Mouse (Mus musculus) kidney, embryonic 14.5 days (tissue): ENCODE measurements around the gene Pcbd1. TPM values are rescaled to one million over a fixed set of nuclear protein-coding genes. Genes with fewer than 3 reads are reported as not detected.

Experiments used
- ATAC-seq: fragments of 200-750 bp; cut with Nextera tagmentation; 2 replicates; pipeline ENCODE4 v1.8.0; 2017; ENCODE audit warnings: moderate number of reproducible peaks, mild to moderate bottlenecking, moderate TSS enrichment, moderate library complexity; ENCODE audit not compliant: low FRiP score, low TSS enrichment
- H3K27ac ChIP-seq: fragments of 300-500 bp; sonication (generic); 2 replicates; pipeline ENCODE4 v1.5.1; 2014; ENCODE audit warnings: low read depth, mild to moderate bottlenecking, low read length, moderate library complexity, mixed read lengths
- H3K27me3 ChIP-seq: fragments of 300-500 bp; sonication (generic); 2 replicates; pipeline ENCODE4 v1.6.1; 2014; ENCODE audit warnings: mild to moderate bottlenecking, low read length; ENCODE audit not compliant: control insufficient read depth, insufficient read depth
- H3K36me3 ChIP-seq: fragments of 300-500 bp; sonication (generic); 2 replicates; pipeline ENCODE4 v1.6.1; 2014; ENCODE audit warnings: low read length, mixed read lengths; ENCODE audit not compliant: control insufficient read depth, insufficient read depth
- H3K4me1 ChIP-seq: fragments of 300-500 bp; sonication (generic); 2 replicates; pipeline ENCODE4 v1.6.1; 2014; ENCODE audit warnings: low read length, mixed read lengths; ENCODE audit not compliant: control insufficient read depth, insufficient read depth
- H3K4me2 ChIP-seq: fragments of 300-500 bp; sonication (generic); replicated peaks from 2 replicates; pipeline ENCODE4 v1.6.1; 2014; ENCODE audit warnings: low read depth, mild to moderate bottlenecking, low read length
- H3K4me3 ChIP-seq: fragments of 300-500 bp; sonication (generic); 2 replicates; pipeline ENCODE4 v1.5.1; 2014; ENCODE audit warnings: mild to moderate bottlenecking, low read length
- H3K9ac ChIP-seq: fragments of 300-500 bp; sonication (generic); 2 replicates; pipeline ENCODE4 v1.6.1; 2014; ENCODE audit warnings: low read depth, mild to moderate bottlenecking, low read length, moderate library complexity
- H3K9me3 ChIP-seq: fragments of 300-500 bp; sonication (generic); 2 replicates; pipeline ENCODE4 v1.6.1; 2016; ENCODE audit warnings: low read length; ENCODE audit not compliant: control insufficient read depth
- WGBS: fragments of 180-500 bp; shearing (Covaris S2); extraction: QIAGEN DNeasy Blood & Tissue Kit; methylation state at CpG from one replicate; pipeline ENCODE4 v1.1.7; 2014; 5-methylcytosine and 5-hydroxymethylcytosine counted together
- microRNA-seq: library from miRNA; unstranded; fragments of <30 nt; microRNA quantifications from one replicate; pipeline ENCODE4, GENCODE M21; 2016
- polyA plus RNA-seq: library from polyadenylated mRNA; unstranded; fragments of >200 nt; fragmentation: Nextera tagmentation; extraction: Ambion mirVana; gene quantifications from 2 replicates; pipeline ENCODE4 v1.2.1, GENCODE M21; 2014

Pcbd1 gene
- polyA plus RNA-seq, 1 experiment from 2014 or later = 140 TPM

DNA sequence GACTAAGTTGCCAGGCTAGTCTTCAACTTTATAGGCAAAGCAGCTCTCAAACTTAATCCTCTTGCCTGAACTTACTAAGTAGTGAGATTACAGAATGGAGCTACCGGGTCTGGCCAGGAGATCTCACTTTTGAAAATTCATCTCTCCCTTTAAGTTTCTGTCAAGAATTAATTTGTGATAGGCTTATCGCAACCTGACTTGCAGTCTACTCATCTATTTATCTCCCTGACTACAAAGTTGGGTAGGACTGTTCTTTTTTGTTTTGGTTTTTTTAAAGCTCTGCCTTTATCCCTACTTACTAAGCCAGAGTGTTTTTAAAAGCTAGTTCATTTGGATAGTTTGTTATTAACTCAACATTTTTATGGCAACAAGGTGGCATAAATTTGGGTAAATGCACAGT lies 35.3 kb downstream of the Pcbd1 start:
- Histone ChIP-seq H3K4me2 (no peak overlapping the region), H3K9ac (no peak overlapping the region), H3K36me3 (peaks cover 6% of the 10 kb centered on the region), H3K9me3 (no peaks in the 10 kb centered on the region), H3K4me3 (no peak overlapping the region), H3K27ac (no peak overlapping the region), H3K4me1 (no peaks in the 10 kb centered on the region), H3K27me3 (no peaks in the 10 kb centered on the region)
- 94% methylated on average over 2 of the region's 2 CpGs for WGBS
- ATAC-seq = no peak

DNA sequence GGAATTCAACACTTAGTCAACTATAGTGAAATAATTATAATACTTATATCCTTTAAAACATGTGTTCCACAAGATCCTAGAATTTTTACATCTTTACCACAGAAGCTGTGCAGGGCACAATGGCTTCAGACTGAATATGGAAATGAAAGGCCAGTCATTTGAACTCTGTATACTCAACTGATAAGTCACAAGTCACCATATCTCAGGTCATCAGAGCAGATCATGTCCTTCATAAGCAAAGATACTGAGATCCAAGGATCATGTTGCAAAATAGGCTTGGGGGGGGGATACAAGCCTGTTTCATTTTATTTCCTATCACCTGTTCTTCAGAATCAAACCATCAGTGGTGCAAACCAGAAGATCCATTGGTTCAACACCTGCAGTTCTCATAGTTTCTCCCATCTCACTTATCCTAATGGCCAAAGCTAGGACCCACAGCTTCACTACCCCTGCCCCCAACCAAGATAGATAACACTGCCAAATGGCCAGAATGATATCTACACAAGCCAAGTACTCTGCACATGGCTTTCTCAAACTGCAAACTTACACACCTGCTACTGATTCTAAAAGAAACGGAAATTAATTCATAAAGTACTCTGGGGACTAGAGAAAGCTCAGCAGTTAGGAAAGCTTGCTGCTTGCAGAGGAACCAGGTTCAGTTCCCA lies 39.7 kb downstream of the Pcbd1 start:
- Histone ChIP-seq H3K4me3 (no peak overlapping the region), H3K27me3 (no peaks in the 10 kb centered on the region), H3K27ac (no peak overlapping the region), H3K4me1 (no peaks in the 10 kb centered on the region), H3K9ac (no peak overlapping the region), H3K4me2 (no peak overlapping the region), H3K36me3 (no peaks in the 10 kb centered on the region), H3K9me3 (no peaks in the 10 kb centered on the region)
- ATAC-seq = no peak
- 91% methylated on average over 1 of the region's 1 CpGs for WGBS

DNA sequence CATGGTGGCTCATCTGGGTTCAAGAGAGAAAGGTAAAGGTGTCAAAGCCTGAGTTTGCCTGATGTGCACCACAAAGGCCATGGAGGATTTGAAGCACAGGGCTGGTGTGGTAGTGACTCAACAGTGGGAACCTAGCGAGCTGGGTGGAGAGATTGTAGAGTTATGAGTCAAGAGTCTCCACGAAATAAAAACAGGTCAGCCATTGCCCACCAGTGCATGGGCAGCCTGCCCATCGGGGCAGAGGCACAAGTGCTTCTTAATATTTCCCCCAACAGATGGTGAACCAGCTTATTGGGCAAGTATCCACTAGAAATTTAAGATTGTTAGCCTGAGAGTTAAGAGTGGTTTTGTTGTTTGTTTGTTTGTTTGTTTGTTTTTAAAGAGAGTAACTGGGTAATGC lies 41.8 kb downstream of the Pcbd1 start:
- no peak for ATAC-seq
- no peak overlapping the region for H3K9ac ChIP-seq
- WGBS = 80% methylated on average over 3 of the region's 3 CpGs
- H3K4me3 ChIP-seq = no peak overlapping the region
- no peaks in the 10 kb centered on the region for H3K9me3 ChIP-seq
- H3K4me1 ChIP-seq = no peaks in the 10 kb centered on the region
- no peak overlapping the region for H3K27ac ChIP-seq
- H3K27me3 ChIP-seq = no peaks in the 10 kb centered on the region
- no peak overlapping the region for H3K4me2 ChIP-seq
- 0 out of 2 replicates have a peak, but pooled peaks cover 4% of the 10 kb centered on the region for H3K36me3 ChIP-seq

DNA sequence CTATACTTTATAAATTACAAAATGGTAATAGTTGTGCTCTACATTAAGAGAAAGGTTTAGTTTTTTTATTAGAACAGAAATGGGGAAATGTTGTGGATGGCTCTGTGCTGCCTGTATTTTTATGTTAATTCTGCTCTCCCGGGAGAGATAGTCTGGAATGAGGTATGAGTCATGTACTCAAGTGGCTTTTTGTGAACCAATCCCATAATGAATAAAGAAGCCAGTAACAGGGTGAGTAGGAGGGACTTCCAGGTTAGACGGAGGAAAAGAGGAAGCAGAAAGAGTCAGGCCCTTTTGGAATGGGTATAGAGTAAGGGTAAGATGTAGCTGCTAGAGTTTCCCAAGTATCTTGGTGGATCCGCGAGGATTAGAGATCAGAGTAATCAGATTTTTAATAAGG lies 44.9 kb downstream of the Pcbd1 start:
- H3K27ac ChIP-seq = no peak overlapping the region
- no peaks in the 10 kb centered on the region for H3K4me1 ChIP-seq
- ATAC-seq = no peak
- H3K9me3 ChIP-seq = no peaks in the 10 kb centered on the region
- no peak overlapping the region for H3K9ac ChIP-seq
- H3K4me2 ChIP-seq = no peak overlapping the region
- H3K4me3 ChIP-seq = no peak overlapping the region
- 83% methylated on average over 4 of the region's 4 CpGs for WGBS
- no peaks in the 10 kb centered on the region for H3K27me3 ChIP-seq
- peaks cover 8% of the 10 kb centered on the region; the same call in 1 of the 2 replicates for H3K36me3 ChIP-seq

DNA sequence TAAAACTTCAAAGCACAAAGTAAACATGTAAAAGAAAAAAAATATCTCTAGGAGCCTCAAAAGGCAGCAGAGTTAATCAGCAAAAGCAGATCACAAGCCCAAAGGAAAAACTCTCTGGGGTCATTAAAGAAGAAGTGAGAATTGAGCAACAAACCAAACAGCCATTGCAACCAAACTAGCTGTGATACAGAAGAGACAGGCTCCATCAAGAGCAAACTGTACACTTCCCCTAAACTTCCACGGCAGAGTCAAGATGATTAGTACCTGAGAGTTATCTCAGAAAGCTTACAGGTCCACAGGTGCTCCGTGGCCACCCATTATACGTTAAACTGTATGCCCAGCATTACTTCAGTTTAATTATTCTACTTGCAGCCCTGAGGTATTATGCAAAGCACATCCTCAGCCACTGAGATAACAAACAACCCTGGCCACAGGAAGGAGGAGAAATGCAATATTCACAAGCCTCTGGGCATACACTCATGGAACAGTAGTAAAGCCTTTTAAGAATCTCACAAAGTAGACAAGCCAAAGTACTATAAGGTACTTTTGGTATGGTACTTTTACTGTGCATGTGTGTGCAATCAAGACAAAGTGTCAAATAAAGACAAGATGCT lies 46.2 kb downstream of the Pcbd1 start:
- H3K4me2 ChIP-seq = no peak overlapping the region
- no peaks in the 10 kb centered on the region for H3K4me1 ChIP-seq
- H3K4me3 ChIP-seq = no peak overlapping the region
- H3K9ac ChIP-seq = no peak overlapping the region
- ATAC-seq = no peak
- peaks cover 14% of the 10 kb centered on the region; the same call in 1 of the 2 replicates for H3K36me3 ChIP-seq
- H3K27me3 ChIP-seq = no peaks in the 10 kb centered on the region
- WGBS = 62% methylated on average over 3 of the region's 3 CpGs
- H3K9me3 ChIP-seq = no peaks in the 10 kb centered on the region
- no peak overlapping the region for H3K27ac ChIP-seq

DNA sequence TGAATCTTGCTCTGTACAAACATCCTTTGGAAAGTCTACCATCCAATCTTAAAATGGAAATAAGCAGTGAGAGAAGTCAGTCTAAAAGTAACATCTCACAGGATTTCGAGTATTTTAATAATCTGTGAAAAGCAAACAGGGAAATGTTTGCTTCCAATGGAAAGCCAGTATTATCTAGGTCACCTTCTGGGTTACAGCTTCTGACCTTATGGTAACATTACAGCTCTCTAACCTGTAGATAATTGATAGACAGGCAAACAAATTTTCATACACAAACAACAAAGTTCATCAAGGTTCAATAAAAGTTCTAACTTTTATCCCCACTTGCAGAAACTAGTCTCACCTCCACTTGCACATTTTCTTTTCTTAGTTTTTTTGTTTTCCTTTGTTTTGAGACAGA lies 48.4 kb downstream of the Pcbd1 start:
- Histone ChIP-seq H3K9ac (no peak overlapping the region), H3K27ac (no peak overlapping the region), H3K4me3 (no peak overlapping the region), H3K9me3 (no peaks in the 10 kb centered on the region), H3K4me1 (no peaks in the 10 kb centered on the region), H3K4me2 (no peak overlapping the region), H3K27me3 (no peaks in the 10 kb centered on the region), H3K36me3 (peaks cover 14% of the 10 kb centered on the region; the same call in 1 of the 2 replicates)
- ATAC-seq = no peak
- WGBS = 80% methylated on average over 1 of the region's 1 CpGs

DNA sequence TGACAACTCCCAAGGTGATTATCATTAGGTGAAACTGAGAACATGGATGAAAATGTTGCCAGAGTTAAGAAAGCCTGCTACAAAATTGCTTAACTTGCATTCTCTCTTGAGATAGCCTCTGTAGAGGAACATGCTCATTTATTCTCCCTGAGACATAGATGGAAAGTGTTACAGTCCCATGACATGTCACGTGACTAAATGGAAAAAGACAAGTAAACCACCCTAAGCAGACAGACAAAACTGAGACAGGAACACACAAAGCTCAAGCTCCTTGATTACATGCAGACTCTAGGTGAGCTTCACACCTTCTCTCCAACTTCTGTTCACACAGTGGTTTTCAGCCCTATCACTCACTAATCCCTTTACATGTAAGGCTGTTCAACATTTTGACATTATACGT lies 54.2 kb downstream of the Pcbd1 start:
- H3K9ac ChIP-seq = no peak overlapping the region
- peaks cover 11% of the 10 kb centered on the region; the same call in 1 of the 2 replicates for H3K36me3 ChIP-seq
- 95% methylated on average over 2 of the region's 2 CpGs for WGBS
- H3K27ac ChIP-seq = no peak overlapping the region
- H3K4me3 ChIP-seq = no peak overlapping the region
- no peaks in the 10 kb centered on the region for H3K9me3 ChIP-seq
- H3K4me1 ChIP-seq = peaks cover 5% of the 10 kb centered on the region; the same call in 1 of the 2 replicates
- ATAC-seq = no peak
- H3K4me2 ChIP-seq = no peak overlapping the region
- H3K27me3 ChIP-seq = no peaks in the 10 kb centered on the region

Small RNA genes within 50 kb of the gene (microRNA-seq; reads per million reads assigned to microRNA genes)
- gene Gm44308 = not detected

Other genes with a start within 250 kb of the Pcbd1 start
- 35.9 and 72.4 TPM in 2 replicates for gene Sgpl1, start 58.4 kb downstream of the Pcbd1 start, polyA plus RNA-seq
- not detected in 2 replicates for gene Tbata, start 82.6 kb downstream of the Pcbd1 start, polyA plus RNA-seq
- gene Adamts14, start 184.1 kb downstream of the Pcbd1 start, polyA plus RNA-seq = 1.3 and 1.4 TPM in 2 replicates
- not detected in 2 replicates for gene Prf1, start 208.5 kb downstream of the Pcbd1 start, polyA plus RNA-seq